Mouse (Mus musculus) thymus, postnatal 14 days (tissue): Measurements from ENCODE around the gene Myl6.
A peak's percentile ranks its signal among the peaks of the same experiment; 100 is the strongest.

Source experiments
- DNase-seq: peaks from one replicate; pipeline ENCODE4 v3.0.0; 2021

The Myl6 gene

GRCm38 (mm10) chr10:128493695-128494666 is at the start of gene Myl6:
Gene Myl6, minus strand, starts transcription at chr10:128494145.
- DNase-seq = peak; percentile 99

- no peak for DNase-seq
Measured at GRCm38 (mm10) chr10:128543100-128543499, 49.2 kb upstream of the Myl6 start.

GRCm38 (mm10) chr10:128538340-128538870 is 44.5 kb upstream of the Myl6 start:
- DNase-seq = no peak

GRCm38 (mm10) chr10:128536266-128536940 is 42.5 kb upstream of the Myl6 start:
- DNase-seq = peak; percentile 93

- no peak for DNase-seq
Measured at GRCm38 (mm10) chr10:128535624-128536265, 41.8 kb upstream of the Myl6 start.

GRCm38 (mm10) chr10:128535206-128535605 is 41.3 kb upstream of the Myl6 start:
- DNase-seq = no peak

- no peak for DNase-seq
Measured at GRCm38 (mm10) chr10:128526366-128527356, 32.7 kb upstream of the Myl6 start.

- DNase-seq = peak; percentile 90
Measured at GRCm38 (mm10) chr10:128525671-128526308, 31.8 kb upstream of the Myl6 start, which contains the start of gene Esyt1. Gene Esyt1, minus strand, starts transcription at chr10:128525871.

GRCm38 (mm10) chr10:128524732-128525662 is 31.1 kb upstream of the Myl6 start:
- peak; percentile 79 for DNase-seq

GRCm38 (mm10) chr10:128524111-128524731 is 30.3 kb upstream of the Myl6 start:
- DNase-seq = peak; percentile 48

- DNase-seq = no peak
Measured at GRCm38 (mm10) chr10:128522351-128522750, 28.4 kb upstream of the Myl6 start.

GRCm38 (mm10) chr10:128520591-128520990 is 26.6 kb upstream of the Myl6 start:
- no peak for DNase-seq

- DNase-seq = peak; percentile 55
Measured at GRCm38 (mm10) chr10:128518833-128519232, 24.9 kb upstream of the Myl6 start.

GRCm38 (mm10) chr10:128516677-128517076 is 22.7 kb upstream of the Myl6 start:
- no peak for DNase-seq

- no peak for DNase-seq
Measured at GRCm38 (mm10) chr10:128516029-128516428, 22.1 kb upstream of the Myl6 start.

- DNase-seq = no peak
Measured at GRCm38 (mm10) chr10:128515044-128515443, 21.1 kb upstream of the Myl6 start.

- no peak for DNase-seq
Measured at GRCm38 (mm10) chr10:128511761-128512160, 17.8 kb upstream of the Myl6 start.

- DNase-seq = no peak
Measured at GRCm38 (mm10) chr10:128511189-128511588, 17.2 kb upstream of the Myl6 start.

- DNase-seq = no peak
Measured at GRCm38 (mm10) chr10:128510301-128510700, 16.4 kb upstream of the Myl6 start.

- no peak for DNase-seq
Measured at GRCm38 (mm10) chr10:128509831-128510230, 15.9 kb upstream of the Myl6 start.
